Mouse (Mus musculus): ENCODE results near the gene Ces1d. TPM values are rescaled to one million over a fixed set of nuclear protein-coding genes. Genes with fewer than 3 reads are reported as not detected.
"Not testable (repeated sequence)": the region's sequence is repeated elsewhere in the genome, so short reads cannot be mapped to it uniquely, and the experiment has no call there.

The Ces1d gene
- total RNA-seq, 1 experiment = not detected

DNA sequence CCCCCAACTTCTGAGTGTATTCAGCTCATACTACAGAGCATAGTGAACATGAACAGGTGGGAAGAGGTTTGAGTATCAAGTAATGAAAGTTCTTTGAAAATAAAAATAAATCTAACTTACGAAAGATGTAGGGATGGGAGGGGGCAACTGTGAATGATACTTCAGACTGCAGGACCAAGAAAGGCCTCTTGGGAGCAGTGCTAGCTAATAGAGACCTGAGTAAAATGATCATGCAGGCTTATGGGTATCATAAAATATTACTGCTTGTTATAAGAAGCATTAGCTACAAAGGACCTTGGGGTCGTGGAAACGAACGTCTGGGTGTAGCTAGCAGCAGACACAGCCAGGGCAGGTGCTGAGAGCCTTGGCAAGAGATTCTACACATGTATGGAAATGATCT, 20.2 kb upstream of the Ces1d start:
- Histone ChIP-seq H3K9me3 (ENCODE audit: control insufficient read depth, insufficient read depth, low read depth, low read length) (no peaks in the 10 kb centered on the region), H3K9ac (ENCODE audit: insufficient read depth, low read depth, low read length, poor library complexity, severe bottlenecking) (no peak overlapping the region), H3K36me3 (ENCODE audit: control insufficient read depth, insufficient read depth, low read length, poor library complexity, severe bottlenecking) (no peaks in the 10 kb centered on the region), H3K4me1 (ENCODE audit: control insufficient read depth in 2 of 2, insufficient read depth in 2 of 2, low read length in 2 of 2, poor library complexity in 1 of 2) (no peaks in the 10 kb centered on the region), H3K4me3 (ENCODE audit: insufficient read depth in 1 of 2, low read depth in 1 of 2, low read length in 2 of 2, poor library complexity in 1 of 2, severe bottlenecking in 1 of 2) (no peak overlapping the region), H3K27ac (ENCODE audit: insufficient read depth, low read depth, low read length, poor library complexity, severe bottlenecking) (no peak overlapping the region)
- in situ Hi-C loops (cut with MboI; ENCODE audit: low sequenced_read_pairs in 2 of 2, unreplicated experiment in 2 of 2) = no loop called here
- no peak for DNase-seq (ENCODE audit: low read depth, low spot score)
- no peak for TF ChIP-seq ZC3H11A (IDR thresholded peaks at IDR 0.05; ENCODE audit: borderline replicate concordance, low read depth, low read length)
- TF ChIP-seq ZNF384 (IDR thresholded peaks at IDR 0.05; ENCODE audit: low read depth, low read length) = no peak
- TF ChIP-seq HCFC1 (IDR thresholded peaks at IDR 0.05; ENCODE audit: borderline replicate concordance, insufficient read depth, low read length) = no peak
- TF ChIP-seq MAFK (IDR thresholded peaks at IDR 0.05; ENCODE audit: insufficient read depth, low read depth, low read length) = no peak
- TF ChIP-seq CHD2 (IDR thresholded peaks at IDR 0.05; ENCODE audit: low read depth, low read length) = no peak

DNA sequence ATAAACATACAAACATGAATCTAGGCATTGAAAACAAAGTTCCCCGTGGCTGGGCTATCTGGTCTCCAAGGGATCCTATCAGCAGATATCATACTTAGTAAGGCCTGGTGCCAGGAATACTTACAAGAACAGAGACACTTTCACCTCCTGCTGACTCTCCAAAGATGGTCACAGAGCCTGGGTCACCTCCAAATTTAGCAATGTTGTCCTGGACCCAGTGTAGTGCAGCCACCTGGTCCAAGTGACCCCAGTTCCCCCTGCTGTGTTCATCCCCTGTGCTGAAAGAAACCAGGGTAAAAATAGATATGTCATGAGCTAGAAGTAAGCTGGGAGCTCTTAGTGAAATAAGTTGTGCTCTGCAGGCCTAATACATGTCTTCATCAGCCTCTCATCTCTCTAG, 19.7 kb upstream of the Ces1d start:
- Histone ChIP-seq H3K4me3 (ENCODE audit: insufficient read depth in 1 of 2, low read depth in 1 of 2, low read length in 2 of 2, poor library complexity in 1 of 2, severe bottlenecking in 1 of 2) (no peak overlapping the region), H3K9me3 (ENCODE audit: control insufficient read depth, insufficient read depth, low read depth, low read length) (no peaks in the 10 kb centered on the region), H3K4me1 (ENCODE audit: control insufficient read depth in 2 of 2, insufficient read depth in 2 of 2, low read length in 2 of 2, poor library complexity in 1 of 2) (no peaks in the 10 kb centered on the region), H3K9ac (ENCODE audit: insufficient read depth, low read depth, low read length, poor library complexity, severe bottlenecking) (no peak overlapping the region), H3K36me3 (ENCODE audit: control insufficient read depth, insufficient read depth, low read length, poor library complexity, severe bottlenecking) (no peaks in the 10 kb centered on the region), H3K27ac (ENCODE audit: insufficient read depth, low read depth, low read length, poor library complexity, severe bottlenecking) (no peak overlapping the region)
- in situ Hi-C loops (cut with MboI; ENCODE audit: low sequenced_read_pairs in 2 of 2, unreplicated experiment in 2 of 2) = no loop called here
- no peak for TF ChIP-seq HCFC1 (IDR thresholded peaks at IDR 0.05; ENCODE audit: borderline replicate concordance, insufficient read depth, low read length)
- TF ChIP-seq CHD2 (IDR thresholded peaks at IDR 0.05; ENCODE audit: low read depth, low read length) = no peak
- no peak for TF ChIP-seq ZNF384 (IDR thresholded peaks at IDR 0.05; ENCODE audit: low read depth, low read length)
- no peak for TF ChIP-seq ZC3H11A (IDR thresholded peaks at IDR 0.05; ENCODE audit: borderline replicate concordance, low read depth, low read length)
- no peak for TF ChIP-seq MAFK (IDR thresholded peaks at IDR 0.05; ENCODE audit: insufficient read depth, low read depth, low read length)
- no peak for DNase-seq (ENCODE audit: low read depth, low spot score)

- H3K4me1 ChIP-seq (ENCODE audit: control insufficient read depth in 2 of 2, insufficient read depth in 2 of 2, low read length in 2 of 2, poor library complexity in 1 of 2) = no peaks in the 10 kb centered on the region
- no peak overlapping the region for H3K27ac ChIP-seq (ENCODE audit: insufficient read depth, low read depth, low read length, poor library complexity, severe bottlenecking)
- no peaks in the 10 kb centered on the region for H3K9me3 ChIP-seq (ENCODE audit: control insufficient read depth, insufficient read depth, low read depth, low read length)
- in situ Hi-C loops (cut with MboI; ENCODE audit: low sequenced_read_pairs in 2 of 2, unreplicated experiment in 2 of 2) = no loop called here
- H3K4me3 ChIP-seq (ENCODE audit: insufficient read depth in 1 of 2, low read depth in 1 of 2, low read length in 2 of 2, poor library complexity in 1 of 2, severe bottlenecking in 1 of 2) = no peak overlapping the region
- no peak overlapping the region for H3K9ac ChIP-seq (ENCODE audit: insufficient read depth, low read depth, low read length, poor library complexity, severe bottlenecking)
- TF ChIP-seq ZNF384 (IDR thresholded peaks at IDR 0.05; ENCODE audit: low read depth, low read length) = no peak
- H3K36me3 ChIP-seq (ENCODE audit: control insufficient read depth, insufficient read depth, low read length, poor library complexity, severe bottlenecking) = no peaks in the 10 kb centered on the region
- no peak for DNase-seq (ENCODE audit: low read depth, low spot score)
Measured at GRCm38 (mm10) chr8:93211091-93211490, 13.5 kb upstream of the Ces1d start.

- H3K4me3 ChIP-seq (ENCODE audit: insufficient read depth in 1 of 2, low read depth in 1 of 2, low read length in 2 of 2, poor library complexity in 1 of 2, severe bottlenecking in 1 of 2); H3K27ac ChIP-seq (ENCODE audit: insufficient read depth, low read depth, low read length, poor library complexity, severe bottlenecking); H3K9ac ChIP-seq (ENCODE audit: insufficient read depth, low read depth, low read length, poor library complexity, severe bottlenecking); H3K4me1 ChIP-seq (ENCODE audit: control insufficient read depth in 2 of 2, insufficient read depth in 2 of 2, low read length in 2 of 2, poor library complexity in 1 of 2); H3K9me3 ChIP-seq (ENCODE audit: control insufficient read depth, insufficient read depth, low read depth, low read length); H3K36me3 ChIP-seq (ENCODE audit: control insufficient read depth, insufficient read depth, low read length, poor library complexity, severe bottlenecking); DNase-seq (ENCODE audit: low read depth, low spot score); in situ Hi-C loops (cut with MboI; ENCODE audit: low sequenced_read_pairs in 2 of 2, unreplicated experiment in 2 of 2): not testable (repeated sequence)
Measured at GRCm38 (mm10) chr8:93199146-93199545, 1.5 kb upstream of the Ces1d start.

DNA sequence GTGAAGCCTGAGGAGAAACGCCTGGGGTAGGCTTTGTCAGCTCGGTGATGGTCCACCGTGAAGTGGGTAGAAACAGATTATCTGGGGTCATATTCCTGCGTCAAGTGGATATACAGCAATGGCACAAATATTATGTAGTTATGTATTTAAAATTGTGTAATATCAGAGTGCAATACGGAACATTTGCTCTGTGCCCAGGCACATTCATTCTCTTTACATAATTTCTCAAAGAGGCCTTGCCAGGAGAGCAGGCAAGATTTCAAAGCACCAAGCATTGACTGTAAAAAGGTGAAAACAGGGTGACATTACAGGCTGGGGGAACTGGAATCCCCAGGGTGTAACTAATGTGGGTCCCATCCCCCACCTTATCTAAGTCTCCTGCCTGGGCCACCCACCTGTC, 1.2 kb downstream of the Ces1d start:
- Histone ChIP-seq H3K27ac (ENCODE audit: insufficient read depth, low read depth, low read length, poor library complexity, severe bottlenecking) (no peak overlapping the region), H3K9me3 (ENCODE audit: control insufficient read depth, insufficient read depth, low read depth, low read length) (no peaks in the 10 kb centered on the region), H3K9ac (ENCODE audit: insufficient read depth, low read depth, low read length, poor library complexity, severe bottlenecking) (no peak overlapping the region), H3K4me3 (ENCODE audit: insufficient read depth in 1 of 2, low read depth in 1 of 2, low read length in 2 of 2, poor library complexity in 1 of 2, severe bottlenecking in 1 of 2) (no peak overlapping the region), H3K36me3 (ENCODE audit: control insufficient read depth, insufficient read depth, low read length, poor library complexity, severe bottlenecking) (no peaks in the 10 kb centered on the region), H3K4me1 (ENCODE audit: control insufficient read depth in 2 of 2, insufficient read depth in 2 of 2, low read length in 2 of 2, poor library complexity in 1 of 2) (no peaks in the 10 kb centered on the region)
- no peak for TF ChIP-seq CHD2 (IDR thresholded peaks at IDR 0.05; ENCODE audit: low read depth, low read length)
- TF ChIP-seq ZC3H11A (IDR thresholded peaks at IDR 0.05; ENCODE audit: borderline replicate concordance, low read depth, low read length) = no peak
- no peak for TF ChIP-seq HCFC1 (IDR thresholded peaks at IDR 0.05; ENCODE audit: borderline replicate concordance, insufficient read depth, low read length)
- TF ChIP-seq MAFK (IDR thresholded peaks at IDR 0.05; ENCODE audit: insufficient read depth, low read depth, low read length) = no peak
- TF ChIP-seq ZNF384 (IDR thresholded peaks at IDR 0.05; ENCODE audit: low read depth, low read length) = no peak
- in situ Hi-C loops (cut with MboI; ENCODE audit: low sequenced_read_pairs in 2 of 2, unreplicated experiment in 2 of 2) = no loop called here
- no peak for DNase-seq (ENCODE audit: low read depth, low spot score)
